Mouse (Mus musculus): ENCODE measurements at regions not wholly inside any gene's neighbourhood (a gene's known extent, or its start where the extent isn't known, plus 50 kb on each side); places are given as distances from the start of the nearest gene placed in this dataset.

DNA sequence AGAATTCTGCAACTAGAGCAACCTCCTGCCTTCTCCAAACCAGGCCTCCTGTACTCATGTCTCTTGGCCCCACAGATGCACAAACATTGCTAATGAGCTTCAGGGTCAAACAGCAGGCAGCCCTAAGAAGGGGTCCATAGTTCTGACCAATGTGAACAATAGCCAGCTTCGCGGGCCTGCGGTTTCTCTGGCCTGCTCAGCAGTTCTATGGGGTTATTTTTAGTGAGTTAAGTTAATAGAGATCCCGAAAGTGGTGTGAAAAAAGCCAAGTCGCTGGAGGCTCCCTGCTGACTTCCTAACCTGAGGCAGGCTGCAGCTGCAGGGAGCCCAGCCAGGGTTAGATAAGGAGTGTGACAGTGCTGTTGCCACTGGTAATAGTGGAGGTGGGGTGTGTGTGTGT lies 106.6 kb downstream of the Pdcd6ip start:
- Histone ChIP-seq H3K27ac (ENCODE audit: insufficient read depth, low read length) (no peak overlapping the region), H3K4me3 (replicated peaks; ENCODE audit: insufficient read depth, low read depth, low read length) (no peak overlapping the region), H3K27me3 (ENCODE audit: control insufficient read depth, insufficient read depth, low read length) (no peaks in the 10 kb centered on the region), H3K4me1 (ENCODE audit: control insufficient read depth, insufficient read depth, low read length) (no peaks in the 10 kb centered on the region)
- DNase-seq, result no peak
- 21% methylated on average over 5 of the region's 5 CpGs for WGBS
- TF ChIP-seq POLR2A (IDR thresholded peaks at IDR 0.05; ENCODE audit: borderline replicate concordance, insufficient read depth, low read length), result no peak
- no peak for TF ChIP-seq CTCF (IDR thresholded peaks at IDR 0.05; ENCODE audit: borderline replicate concordance, insufficient read depth, low read depth, low read length)

DNA sequence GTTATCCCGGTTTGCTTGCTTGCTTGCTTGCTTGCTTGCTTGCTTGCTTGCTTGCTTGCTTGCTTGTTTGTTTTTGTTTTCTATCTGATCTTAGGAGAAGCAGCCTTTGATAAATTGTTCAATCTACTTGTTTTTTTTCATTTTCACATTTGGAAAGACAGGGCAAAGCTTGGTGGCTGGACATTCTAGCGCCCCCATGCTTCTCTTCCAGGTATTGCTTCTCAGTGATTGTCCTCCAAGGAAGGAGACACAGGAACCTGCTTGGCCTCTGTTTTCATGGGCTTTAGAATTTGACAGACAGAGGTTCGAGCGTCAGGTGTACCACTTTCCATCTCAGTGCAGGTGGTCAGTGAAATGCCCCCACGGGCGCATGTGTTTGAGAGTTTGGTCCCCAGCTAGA lies 120.8 kb downstream of the Pdcd6ip start:
- H3K27me3 ChIP-seq (ENCODE audit: control insufficient read depth, insufficient read depth, low read length), result no peaks in the 10 kb centered on the region; the same call in 1 of the 2 replicates
- TF ChIP-seq POLR2A (IDR thresholded peaks at IDR 0.05; ENCODE audit: borderline replicate concordance, insufficient read depth, low read length), result no peak
- TF ChIP-seq CTCF (IDR thresholded peaks at IDR 0.05; ENCODE audit: borderline replicate concordance, insufficient read depth, low read depth, low read length), result no peak
- no peak overlapping the region for H3K4me3 ChIP-seq (replicated peaks; ENCODE audit: insufficient read depth, low read depth, low read length)
- DNase-seq, result no peak
- no peak overlapping the region for H3K27ac ChIP-seq (ENCODE audit: insufficient read depth, low read length)
- 58% methylated on average over 6 of the region's 6 CpGs for WGBS
- no peaks in the 10 kb centered on the region for H3K4me1 ChIP-seq (ENCODE audit: control insufficient read depth, insufficient read depth, low read length)

DNA sequence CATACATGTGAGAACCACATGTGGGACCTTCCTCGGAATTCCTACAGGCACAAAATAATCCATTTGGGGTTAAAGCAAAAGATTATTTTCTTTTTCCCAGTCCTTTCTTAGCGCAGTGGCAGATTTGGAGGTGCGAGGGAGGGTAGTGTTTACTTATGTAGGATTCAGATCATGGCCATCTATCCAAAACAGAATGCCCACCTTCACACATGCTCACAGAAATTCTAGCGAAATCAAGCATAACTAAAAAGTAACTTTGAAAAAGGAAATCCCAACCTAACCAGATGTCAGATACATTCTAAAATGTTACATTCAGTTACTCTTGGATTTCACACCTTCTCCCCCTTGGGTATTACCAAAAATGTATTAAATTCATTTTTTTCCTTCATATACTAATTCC lies 121.6 kb downstream of the Pdcd6ip start:
- 96% methylated on average over 4 of the region's 4 CpGs for WGBS
- H3K4me3 ChIP-seq (replicated peaks; ENCODE audit: insufficient read depth, low read depth, low read length), result no peak overlapping the region
- no peak overlapping the region for H3K27ac ChIP-seq (ENCODE audit: insufficient read depth, low read length)
- H3K4me1 ChIP-seq (ENCODE audit: control insufficient read depth, insufficient read depth, low read length), result no peaks in the 10 kb centered on the region
- TF ChIP-seq CTCF (IDR thresholded peaks at IDR 0.05; ENCODE audit: borderline replicate concordance, insufficient read depth, low read depth, low read length) (no peak), POLR2A (IDR thresholded peaks at IDR 0.05; ENCODE audit: borderline replicate concordance, insufficient read depth, low read length) (no peak)
- DNase-seq, result no peak
- no peaks in the 10 kb centered on the region; the same call in 1 of the 2 replicates for H3K27me3 ChIP-seq (ENCODE audit: control insufficient read depth, insufficient read depth, low read length)

DNA sequence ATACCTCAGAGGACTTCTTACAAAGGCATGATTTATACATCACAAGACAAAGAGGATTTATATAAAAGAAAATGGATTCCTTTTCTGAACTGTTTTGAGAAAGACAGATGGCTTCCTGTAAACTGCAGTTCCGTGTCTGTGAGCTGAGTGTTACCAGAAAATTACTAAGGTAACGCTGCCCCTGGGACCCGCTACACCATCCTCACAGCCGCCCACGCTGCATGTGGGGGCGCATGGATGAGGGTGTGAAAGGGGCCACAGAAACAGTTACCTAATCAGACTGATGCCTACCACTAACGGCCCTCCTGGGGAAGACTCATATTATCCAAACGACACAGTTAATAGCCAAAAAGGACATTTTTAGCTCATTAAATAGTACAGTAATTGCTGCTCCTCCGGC lies 129.8 kb downstream of the Pdcd6ip start:
- no peak overlapping the region for H3K27ac ChIP-seq (ENCODE audit: insufficient read depth, low read length)
- TF ChIP-seq CTCF (IDR thresholded peaks at IDR 0.05; ENCODE audit: borderline replicate concordance, insufficient read depth, low read depth, low read length) (no peak), POLR2A (IDR thresholded peaks at IDR 0.05; ENCODE audit: borderline replicate concordance, insufficient read depth, low read length) (no peak)
- no peak for DNase-seq
- H3K4me1 ChIP-seq (ENCODE audit: control insufficient read depth, insufficient read depth, low read length), result no peaks in the 10 kb centered on the region
- H3K4me3 ChIP-seq (replicated peaks; ENCODE audit: insufficient read depth, low read depth, low read length), result no peak overlapping the region
- 87% methylated on average over 9 of the region's 9 CpGs for WGBS
- H3K27me3 ChIP-seq (ENCODE audit: control insufficient read depth, insufficient read depth, low read length), result no peaks in the 10 kb centered on the region

DNA sequence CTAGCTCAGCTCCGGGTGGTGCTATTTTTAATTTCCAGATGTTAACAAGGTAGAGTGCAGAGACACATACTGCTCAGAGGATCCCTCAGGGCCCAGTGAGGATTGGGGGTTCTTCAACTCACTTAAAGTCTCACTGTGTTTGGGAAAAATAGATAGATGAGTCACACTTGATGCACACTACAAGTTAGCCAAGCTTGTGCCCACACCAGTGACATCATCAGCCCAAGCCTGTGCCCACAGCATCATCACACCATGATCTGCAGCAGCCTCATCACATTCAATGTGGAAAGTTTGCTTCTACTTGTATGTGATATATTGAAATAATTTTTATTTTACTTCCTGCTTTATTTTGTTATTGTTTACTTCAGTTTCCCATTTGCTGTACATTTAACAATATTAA lies 139.2 kb downstream of the Pdcd6ip start:
- 93% methylated on average over 1 of the region's 1 CpGs for WGBS
- no peak for DNase-seq
- Histone ChIP-seq H3K4me1 (ENCODE audit: control insufficient read depth, insufficient read depth, low read length) (no peaks in the 10 kb centered on the region), H3K27ac (ENCODE audit: insufficient read depth, low read length) (no peak overlapping the region), H3K27me3 (ENCODE audit: control insufficient read depth, insufficient read depth, low read length) (no peaks in the 10 kb centered on the region), H3K4me3 (replicated peaks; ENCODE audit: insufficient read depth, low read depth, low read length) (no peak overlapping the region)
- TF ChIP-seq POLR2A (IDR thresholded peaks at IDR 0.05; ENCODE audit: borderline replicate concordance, insufficient read depth, low read length) (no peak), CTCF (IDR thresholded peaks at IDR 0.05; ENCODE audit: borderline replicate concordance, insufficient read depth, low read depth, low read length) (no peak)

DNA sequence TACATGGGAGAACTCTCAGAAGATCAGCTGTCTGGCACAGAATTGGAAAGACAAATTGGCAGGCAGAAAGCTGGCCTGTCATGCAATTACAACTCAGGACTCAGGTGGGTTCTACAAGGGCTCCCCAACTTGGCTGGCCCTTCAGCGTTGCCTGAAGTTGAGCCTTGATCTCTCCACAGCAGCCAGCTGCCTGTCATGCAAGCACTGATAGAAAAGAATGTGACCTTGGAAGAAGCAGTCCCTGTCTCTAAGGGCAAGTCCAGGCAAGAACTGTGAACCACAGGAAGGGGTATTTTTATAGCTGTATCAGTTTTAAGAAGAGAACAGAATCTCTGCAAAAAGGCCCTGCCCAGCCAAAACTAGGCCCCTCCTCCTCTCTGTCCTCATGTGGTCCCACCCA lies 140.4 kb downstream of the Pdcd6ip start:
- H3K27me3 ChIP-seq (ENCODE audit: control insufficient read depth, insufficient read depth, low read length), result no peaks in the 10 kb centered on the region
- H3K4me3 ChIP-seq (replicated peaks; ENCODE audit: insufficient read depth, low read depth, low read length), result no peak overlapping the region
- TF ChIP-seq CTCF (IDR thresholded peaks at IDR 0.05; ENCODE audit: borderline replicate concordance, insufficient read depth, low read depth, low read length) (no peak), POLR2A (IDR thresholded peaks at IDR 0.05; ENCODE audit: borderline replicate concordance, insufficient read depth, low read length) (no peak)
- H3K4me1 ChIP-seq (ENCODE audit: control insufficient read depth, insufficient read depth, low read length), result no peaks in the 10 kb centered on the region
- H3K27ac ChIP-seq (ENCODE audit: insufficient read depth, low read length), result no peak overlapping the region
- no peak for DNase-seq
- 43% methylated on average over 1 of the region's 1 CpGs for WGBS

DNA sequence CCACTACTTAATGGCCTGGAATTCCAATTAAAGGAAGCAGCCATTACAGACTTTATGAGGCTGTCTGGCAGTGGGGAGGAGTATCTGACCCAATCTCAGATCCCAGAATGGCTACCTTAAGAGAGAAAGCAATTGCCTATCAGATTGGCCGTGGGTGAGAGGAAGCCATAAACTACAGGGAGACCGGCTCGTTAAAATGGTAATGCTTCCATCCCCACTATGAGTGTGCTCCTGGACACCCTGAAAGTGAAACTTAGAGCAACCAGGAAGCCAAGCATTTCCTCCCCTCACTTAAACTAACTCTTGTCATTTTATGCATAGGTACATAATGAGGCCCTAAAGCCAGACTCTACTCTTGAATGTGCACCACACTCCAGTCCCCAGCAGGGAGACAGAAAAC lies 141.4 kb downstream of the Pdcd6ip start:
- DNase-seq, result no peak
- WGBS, result 94% methylated on average over 3 of the region's 3 CpGs
- H3K27me3 ChIP-seq (ENCODE audit: control insufficient read depth, insufficient read depth, low read length), result no peaks in the 10 kb centered on the region
- TF ChIP-seq CTCF (IDR thresholded peaks at IDR 0.05; ENCODE audit: borderline replicate concordance, insufficient read depth, low read depth, low read length) (no peak), POLR2A (IDR thresholded peaks at IDR 0.05; ENCODE audit: borderline replicate concordance, insufficient read depth, low read length) (no peak)
- no peaks in the 10 kb centered on the region for H3K4me1 ChIP-seq (ENCODE audit: control insufficient read depth, insufficient read depth, low read length)
- no peak overlapping the region for H3K4me3 ChIP-seq (replicated peaks; ENCODE audit: insufficient read depth, low read depth, low read length)
- H3K27ac ChIP-seq (ENCODE audit: insufficient read depth, low read length), result no peak overlapping the region

DNA sequence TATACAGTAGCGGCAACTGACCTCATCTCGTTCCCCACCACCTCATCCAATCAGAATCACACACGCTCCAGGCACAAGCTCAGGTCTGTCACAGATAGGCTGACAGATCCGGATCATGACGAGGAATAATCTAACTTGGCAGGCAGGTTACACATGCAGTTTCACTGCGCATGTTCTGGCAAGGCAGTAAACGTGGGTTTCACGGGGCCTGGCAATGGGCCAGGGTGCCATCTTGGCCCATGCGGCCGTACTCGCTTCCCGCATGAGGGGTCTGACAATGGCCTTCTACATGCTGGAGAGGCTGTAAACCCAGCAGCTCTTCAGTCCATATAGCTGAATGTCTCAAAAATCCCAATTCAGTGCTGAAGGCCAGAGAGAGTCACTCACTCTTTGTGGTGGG lies 154.1 kb downstream of the Pdcd6ip start:
- Histone ChIP-seq H3K4me1 (ENCODE audit: control insufficient read depth, insufficient read depth, low read length) (no peaks in the 10 kb centered on the region), H3K27ac (ENCODE audit: insufficient read depth, low read length) (no peak overlapping the region), H3K27me3 (ENCODE audit: control insufficient read depth, insufficient read depth, low read length) (no peaks in the 10 kb centered on the region), H3K4me3 (replicated peaks; ENCODE audit: insufficient read depth, low read depth, low read length) (no peak overlapping the region)
- TF ChIP-seq POLR2A (IDR thresholded peaks at IDR 0.05; ENCODE audit: borderline replicate concordance, insufficient read depth, low read length) (no peak), CTCF (IDR thresholded peaks at IDR 0.05; ENCODE audit: borderline replicate concordance, insufficient read depth, low read depth, low read length) (no peak)
- DNase-seq, result no peak
- 51% methylated on average over 12 of the region's 12 CpGs for WGBS
